Comparison of ENCODE assay signal across 20 mouse cellular contexts in genomic region chr4:144433216-144433615, GRCm38 (mm10). TPM values are rescaled to one million over a fixed set of nuclear protein-coding genes. Genes with fewer than 3 reads are reported as not detected.
DNase-seq lines count a peak whose midpoint lies in the region.
"Had no signal": no experiment of that assay in that cellular context is flagged by ENCODE, and none has a peak within 500 bp of the region (broad histone marks: within the 10 kb centered on the region; RNA-seq: fewer than 3 reads in every experiment).

No protein-coding gene starts in this region.

- DNase-seq in fat pad, adult 2 months (ENCODE audit: extremely low read depth, low read depth, low spot score), result peak; percentile 91
- peak; percentile 90 for DNase-seq in gonadal fat pad, adult 2 months (ENCODE audit: low read depth)
- no peak for DNase-seq in neural tube, embryonic 10.5 days (ENCODE audit: extremely low spot score, low spot score)
- no peak for DNase-seq in cerebellum, adult 9-11 months
- DNase-seq: adrenal gland, adult 2 months; adrenal gland, adult 8-10 months; adrenal gland, postnatal 10 days; adrenal gland, postnatal 14 days; adrenal gland, postnatal 25 days; adrenal gland, postnatal 36 days; B cell, adult 2 months; cerebellum, adult 11 months; cerebellum, adult 11-12 months; cerebellum, adult 18-20 months had no signal

RNA-seq across cellular contexts. Expression of gene 1700012P22Rik, which starts 5.4 kb away (rescaled TPM):
- polyA plus RNA-seq in gonadal fat pad, adult 2 months (2012; rRNA removed), result 0.55 and 0.95 TPM in 2 replicates
- polyA plus RNA-seq: activated CD4-positive, CD25-positive, alpha-beta regulatory T cell, adult 4 months; adrenal gland, adult 2 months; brain, embryonic 14.5 days; C2C12; CD4-positive, CD25-positive, alpha-beta regulatory T cell, adult 4 months; G1E; Patski had no signal

RNA-seq across cellular contexts. Expression of gene Gm9944, which starts 19.9 kb away (rescaled TPM):
- polyA plus RNA-seq in gonadal fat pad, adult 2 months (2012; rRNA removed), result not detected in 2 replicates
- polyA plus RNA-seq: activated CD4-positive, CD25-positive, alpha-beta regulatory T cell, adult 4 months; adrenal gland, adult 2 months; brain, embryonic 14.5 days; C2C12; CD4-positive, CD25-positive, alpha-beta regulatory T cell, adult 4 months; G1E; Patski had no signal

RNA-seq across cellular contexts. Expression of gene Pramef12, which starts 25.0 kb away (rescaled TPM):
- 5.5 and 6.4 TPM in 2 replicates for polyA plus RNA-seq in gonadal fat pad, adult 2 months (2012; rRNA removed)
- polyA plus RNA-seq: activated CD4-positive, CD25-positive, alpha-beta regulatory T cell, adult 4 months; adrenal gland, adult 2 months; C2C12; CD4-positive, CD25-positive, alpha-beta regulatory T cell, adult 4 months; G1E had no signal

RNA-seq across cellular contexts. Expression of gene Aadacl3, which starts 30.3 kb away (rescaled TPM):
- not detected in 2 replicates for polyA plus RNA-seq in gonadal fat pad, adult 2 months (2012; rRNA removed)
- polyA plus RNA-seq: activated CD4-positive, CD25-positive, alpha-beta regulatory T cell, adult 4 months; adrenal gland, adult 2 months; brain, embryonic 14.5 days; C2C12; CD4-positive, CD25-positive, alpha-beta regulatory T cell, adult 4 months; G1E; Patski had no signal

RNA-seq across cellular contexts. Expression of gene Pramef20, which starts 55.5 kb away (rescaled TPM):
- not detected in 2 replicates for polyA plus RNA-seq in gonadal fat pad, adult 2 months (2012; rRNA removed)
- polyA plus RNA-seq: activated CD4-positive, CD25-positive, alpha-beta regulatory T cell, adult 4 months; adrenal gland, adult 2 months; brain, embryonic 14.5 days; C2C12; CD4-positive, CD25-positive, alpha-beta regulatory T cell, adult 4 months; G1E; Patski had no signal

Comparison
In these comparisons a context has a peak if more than half of its experiments do, and no peak if none do; other contexts are left out.
1. DNase-seq: peak in fat pad, adult 2 months (single experiment) and gonadal fat pad, adult 2 months (single experiment); none in neural tube, embryonic 10.5 days (single experiment) and cerebellum, adult 9-11 months (single experiment).